Mouse (Mus musculus) hindbrain, embryonic 10.5 days (tissue): ENCODE data around the gene Bcl2l1. TPM values are rescaled to one million over a fixed set of nuclear protein-coding genes. Genes with fewer than 3 reads are reported as not detected.

Experiments
- DNase-seq: peaks from one replicate; pipeline ENCODE4 v3.0.0-alpha.2; 2017; ENCODE audit warnings: low spot score
- H3K27ac ChIP-seq: fragments of 300-500 bp; sonication (generic); 2 replicates; pipeline ENCODE4 v1.5.1; 2016; ENCODE audit warnings: mild to moderate bottlenecking, moderate library complexity
- H3K27me3 ChIP-seq: fragments of 300-500 bp; sonication (generic); 2 replicates; pipeline ENCODE4 v1.6.1; 2016; ENCODE audit warnings: mild to moderate bottlenecking; ENCODE audit not compliant: poor library complexity, insufficient read depth, severe bottlenecking
- H3K36me3 ChIP-seq: fragments of 300-500 bp; sonication (generic); 2 replicates; pipeline ENCODE4 v1.6.1; 2016; ENCODE audit warnings: mild to moderate bottlenecking, moderate library complexity
- H3K4me1 ChIP-seq: fragments of 300-500 bp; sonication (generic); replicated peaks from 2 replicates; pipeline ENCODE4 v1.6.1; 2016; ENCODE audit warnings: mild to moderate bottlenecking
- H3K4me3 ChIP-seq: fragments of 300-500 bp; sonication (generic); 2 replicates; pipeline ENCODE4 v1.5.1; 2016; ENCODE audit warnings: mild to moderate bottlenecking, moderate library complexity
- H3K9me3 ChIP-seq: fragments of 300-500 bp; sonication (generic); 2 replicates; pipeline ENCODE4 v1.6.1; 2016; ENCODE audit warnings: mild to moderate bottlenecking, moderate library complexity
- WGBS: fragments of 180-500 bp; shearing (Covaris S2); methylation state at CpG from one replicate; pipeline ENCODE4 v1.1.7; 2016; 5-methylcytosine and 5-hydroxymethylcytosine counted together
- polyA plus RNA-seq: library from polyadenylated mRNA; unstranded; fragments of >200 nt; fragmentation: Nextera tagmentation; extraction: Ambion mirVana; gene quantifications from 2 replicates; pipeline ENCODE4 v1.2.1, GENCODE M21; 2016

The Bcl2l1 gene
- polyA plus RNA-seq, 1 experiment from 2014 or later = 128 TPM

DNA sequence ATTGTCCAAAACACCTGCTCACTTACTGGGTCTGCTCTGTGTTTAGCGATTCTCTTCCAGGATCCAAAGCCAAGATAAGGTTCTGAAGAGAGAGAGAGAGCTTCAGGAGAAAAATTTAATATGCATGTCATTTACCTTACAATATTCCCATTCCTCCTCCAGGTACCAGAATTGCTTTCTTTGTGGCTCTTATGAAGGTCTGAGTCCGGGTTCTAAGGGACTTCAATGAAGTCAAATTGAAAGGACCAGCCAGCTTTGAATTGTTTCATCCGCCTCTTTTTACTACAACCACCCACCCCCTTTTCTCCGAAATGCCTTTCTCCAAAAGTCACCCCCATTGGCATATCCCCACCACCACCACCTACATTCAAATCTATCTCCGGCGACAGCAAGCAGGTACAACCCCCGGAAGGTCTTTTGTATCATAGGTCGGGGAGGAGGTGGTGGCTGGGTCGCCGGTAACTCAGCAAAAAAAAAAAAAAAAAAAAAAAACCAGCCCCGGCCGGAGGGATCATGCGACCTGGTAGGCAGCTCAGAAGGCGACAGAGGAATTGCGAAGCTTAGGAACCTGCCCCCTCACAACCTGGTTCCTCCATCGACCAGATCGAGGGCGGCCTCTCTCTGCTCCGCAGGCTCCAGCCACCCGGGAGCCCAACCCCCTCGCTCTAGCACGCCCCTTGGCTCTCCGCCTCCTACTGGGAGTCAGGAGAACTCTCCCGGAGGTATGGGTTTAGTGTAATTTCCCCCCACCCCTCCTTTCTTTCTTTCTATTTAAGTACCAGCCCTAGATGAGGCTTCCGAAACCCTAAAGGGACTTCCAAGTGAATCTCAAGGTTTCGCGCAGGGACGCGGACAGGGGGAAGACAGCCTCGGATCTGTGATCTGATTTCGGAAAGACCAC is 1.3 kb downstream of the Bcl2l1 start:
- no peaks in the 10 kb centered on the region for H3K27me3 ChIP-seq
- peak overlapping the region; percentile 75 for H3K4me3 ChIP-seq
- H3K36me3 ChIP-seq = peaks cover 31% of the 10 kb centered on the region
- H3K9me3 ChIP-seq = no peaks in the 10 kb centered on the region
- H3K27ac ChIP-seq = peak overlapping the region; percentile 100
- 3% methylated on average over 31 of the region's 31 CpGs for WGBS
- H3K4me1 ChIP-seq = peaks cover 50% of the 10 kb centered on the region
- DNase-seq = peak; percentile 86

DNA sequence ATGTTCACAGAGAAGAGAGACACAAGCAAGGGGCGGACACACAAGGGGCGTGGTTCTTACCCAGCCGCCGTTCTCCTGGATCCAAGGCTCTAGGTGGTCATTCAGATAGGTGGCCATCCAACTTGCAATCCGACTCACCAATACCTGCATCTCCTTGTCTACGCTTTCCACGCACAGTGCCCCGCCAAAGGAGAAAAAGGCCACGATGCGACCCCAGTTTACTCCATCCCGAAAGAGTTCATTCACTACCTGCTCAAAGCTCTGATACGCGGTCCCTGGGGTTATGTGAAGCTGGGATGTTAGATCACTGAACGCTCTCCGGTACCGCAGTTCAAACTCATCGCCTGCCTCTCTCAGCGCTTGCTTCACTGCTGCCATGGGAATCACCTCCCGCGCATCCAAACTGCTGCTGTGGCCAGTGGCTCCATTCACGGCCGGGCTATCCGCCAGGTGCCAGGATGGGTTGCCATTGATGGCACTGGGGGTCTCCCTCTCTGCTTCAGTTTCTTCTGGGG is 2.1 kb downstream of the Bcl2l1 start:
- no peaks in the 10 kb centered on the region for H3K27me3 ChIP-seq
- peaks cover 55% of the 10 kb centered on the region for H3K4me1 ChIP-seq
- peak overlapping the region; percentile 100 for H3K27ac ChIP-seq
- no peaks in the 10 kb centered on the region for H3K9me3 ChIP-seq
- WGBS = 85% methylated on average over 23 of the region's 23 CpGs
- H3K4me3 ChIP-seq = peak overlapping the region; percentile 75
- peaks cover 35% of the 10 kb centered on the region for H3K36me3 ChIP-seq
- DNase-seq = no peak

DNA sequence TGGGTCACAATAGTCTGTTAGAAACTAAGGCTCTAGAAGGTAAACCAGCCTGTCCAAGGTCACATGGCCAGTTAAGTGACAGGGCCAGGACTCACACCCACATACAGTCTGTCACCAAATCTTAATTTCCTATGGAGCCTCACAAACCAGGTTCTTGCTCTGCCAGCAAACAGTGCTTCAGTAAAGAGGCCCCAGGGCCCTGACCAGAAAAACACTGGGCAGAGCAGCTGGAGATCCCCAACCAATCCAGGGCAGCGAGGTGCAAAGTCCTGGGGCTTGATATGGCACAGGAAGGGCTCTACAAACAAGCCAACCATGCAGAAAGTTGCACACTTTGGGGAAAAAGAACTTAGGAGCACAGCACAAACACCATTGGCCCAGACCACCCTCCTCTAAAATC is 3.0 kb downstream of the Bcl2l1 start:
- peaks cover 43% of the 10 kb centered on the region for H3K36me3 ChIP-seq
- H3K4me1 ChIP-seq = peaks cover 63% of the 10 kb centered on the region
- 50% methylated on average over 1 of the region's 1 CpGs for whole genome bisulfite sequencing
- peak overlapping the region; percentile 75 for H3K4me3 ChIP-seq
- DNase-seq = no peak
- no peaks in the 10 kb centered on the region for H3K27me3 ChIP-seq
- peak overlapping the region; percentile 100 for H3K27ac ChIP-seq
- no peaks in the 10 kb centered on the region for H3K9me3 ChIP-seq

DNA sequence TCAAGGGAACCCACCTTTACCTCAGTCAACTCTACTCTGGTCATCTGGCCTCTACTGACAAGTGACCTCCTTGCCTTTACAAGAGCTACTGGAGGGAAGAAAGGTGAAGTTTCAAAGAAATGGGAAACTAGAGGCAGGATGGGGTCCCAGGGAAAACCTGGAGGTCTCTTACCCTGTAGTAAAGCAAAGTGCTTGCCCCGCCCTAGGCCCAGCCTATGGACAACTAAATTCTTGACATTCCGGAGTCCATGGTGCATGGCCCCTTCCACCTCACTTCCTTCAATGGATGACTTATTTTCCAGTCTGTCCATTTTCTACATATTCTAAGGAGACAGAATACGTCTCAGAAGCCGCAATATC is 3.5 kb downstream of the Bcl2l1 start:
- WGBS = 71% methylated on average over 4 of the region's 4 CpGs

DNA sequence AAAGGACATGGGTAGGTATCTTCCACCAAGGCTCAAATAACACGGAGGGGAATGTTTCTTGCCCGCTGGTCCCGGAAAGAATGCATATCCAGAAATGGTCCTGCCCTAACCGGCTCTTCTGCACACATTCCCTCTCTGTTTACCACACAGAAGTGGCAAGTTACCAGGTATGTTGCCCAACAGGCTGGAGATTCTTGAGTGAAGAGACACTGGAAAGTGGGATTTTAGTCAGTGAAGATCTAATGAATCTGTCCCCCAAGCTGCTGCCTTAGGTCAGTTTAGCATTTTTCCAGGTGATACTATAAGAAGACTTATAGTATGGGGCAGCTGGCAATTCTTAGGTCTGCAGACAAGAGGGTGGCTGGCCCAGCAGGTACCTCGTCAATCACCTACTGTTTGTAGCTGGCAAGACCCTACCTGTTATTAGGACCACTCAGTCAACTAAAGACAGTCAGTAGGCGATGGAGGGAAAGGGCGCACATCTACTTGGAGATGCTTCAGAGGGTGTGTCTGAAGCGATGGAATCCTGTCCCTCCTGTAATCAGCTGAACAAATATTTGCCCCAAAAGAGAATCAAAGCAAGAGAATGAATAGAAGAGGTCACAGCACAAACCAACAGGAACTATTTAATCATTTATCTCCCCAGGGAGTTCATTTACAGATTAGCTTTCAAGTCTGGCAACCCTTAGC is 4.1 kb downstream of the Bcl2l1 start:
- H3K9me3 ChIP-seq = no peaks in the 10 kb centered on the region
- no peaks in the 10 kb centered on the region for H3K27me3 ChIP-seq
- peaks cover 47% of the 10 kb centered on the region for H3K36me3 ChIP-seq
- H3K4me3 ChIP-seq = peak overlapping the region; percentile 75
- peaks cover 65% of the 10 kb centered on the region for H3K4me1 ChIP-seq
- no peak for DNase-seq
- 82% methylated on average over 8 of the region's 8 CpGs for WGBS
- H3K27ac ChIP-seq = peak overlapping the region; percentile 100; the same call in 1 of the 2 replicates

More for the DNA sequence above, 3.5 kb downstream of the Bcl2l1 start:
- peak overlapping the region; percentile 100; the same call in 1 of the 2 replicates for H3K27ac ChIP-seq
- H3K36me3 ChIP-seq = peaks cover 43% of the 10 kb centered on the region
- DNase-seq = no peak
- H3K4me3 ChIP-seq = peak overlapping the region; percentile 75
- peaks cover 63% of the 10 kb centered on the region for H3K4me1 ChIP-seq
- no peaks in the 10 kb centered on the region for H3K9me3 ChIP-seq
- H3K27me3 ChIP-seq = no peaks in the 10 kb centered on the region

DNA sequence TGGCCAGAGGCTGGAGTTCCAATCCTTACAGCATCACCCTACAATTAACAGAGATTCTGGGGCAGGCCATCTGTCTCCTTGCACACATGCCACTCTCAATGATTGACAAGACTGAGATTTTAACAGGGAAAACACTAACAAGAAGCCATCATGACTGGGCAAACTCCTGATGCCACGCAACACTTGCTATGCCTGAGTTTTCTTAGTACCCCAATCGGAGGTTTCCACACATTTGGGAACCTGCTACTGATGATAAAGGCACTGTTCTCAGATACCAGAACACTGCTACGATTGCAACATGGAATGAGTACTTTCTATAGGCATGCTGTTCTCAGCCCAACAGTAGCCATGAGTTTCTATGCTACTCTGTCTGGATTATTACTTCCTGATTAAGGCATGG is 5.0 kb downstream of the Bcl2l1 start:
- WGBS = 91% methylated on average over 3 of the region's 3 CpGs
- peaks cover 53% of the 10 kb centered on the region for H3K36me3 ChIP-seq
- H3K4me1 ChIP-seq = peaks cover 72% of the 10 kb centered on the region

DNA sequence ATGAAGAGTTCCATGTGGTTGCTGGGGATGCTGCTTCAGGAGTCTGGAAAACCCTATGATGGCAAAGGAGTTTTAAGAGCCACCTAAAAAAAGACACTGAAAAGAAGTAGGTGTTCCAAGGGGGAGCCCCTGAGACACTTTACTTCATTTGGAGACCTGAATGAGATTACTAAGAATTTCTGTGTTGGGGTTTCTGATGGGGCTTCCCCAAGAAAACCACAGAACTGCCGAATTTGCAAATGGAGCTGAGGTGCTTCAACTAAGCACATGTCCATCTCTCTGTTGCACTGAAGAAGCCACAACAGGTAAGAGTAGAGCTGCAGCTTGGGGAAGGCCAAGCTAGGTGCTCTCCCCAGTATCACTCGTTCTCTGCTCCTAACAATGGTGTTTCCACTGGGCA is 5.8 kb downstream of the Bcl2l1 start:
- no peak for DNase-seq
- 78% methylated on average over 2 of the region's 2 CpGs for WGBS
- H3K27ac ChIP-seq = no peak overlapping the region

More for the DNA sequence above, 5.0 kb downstream of the Bcl2l1 start:
- DNase-seq = no peak
- no peak overlapping the region; the same call in 1 of the 2 replicates for H3K4me3 ChIP-seq
- no peaks in the 10 kb centered on the region for H3K9me3 ChIP-seq
- no peak overlapping the region for H3K27ac ChIP-seq
- no peaks in the 10 kb centered on the region for H3K27me3 ChIP-seq

DNA sequence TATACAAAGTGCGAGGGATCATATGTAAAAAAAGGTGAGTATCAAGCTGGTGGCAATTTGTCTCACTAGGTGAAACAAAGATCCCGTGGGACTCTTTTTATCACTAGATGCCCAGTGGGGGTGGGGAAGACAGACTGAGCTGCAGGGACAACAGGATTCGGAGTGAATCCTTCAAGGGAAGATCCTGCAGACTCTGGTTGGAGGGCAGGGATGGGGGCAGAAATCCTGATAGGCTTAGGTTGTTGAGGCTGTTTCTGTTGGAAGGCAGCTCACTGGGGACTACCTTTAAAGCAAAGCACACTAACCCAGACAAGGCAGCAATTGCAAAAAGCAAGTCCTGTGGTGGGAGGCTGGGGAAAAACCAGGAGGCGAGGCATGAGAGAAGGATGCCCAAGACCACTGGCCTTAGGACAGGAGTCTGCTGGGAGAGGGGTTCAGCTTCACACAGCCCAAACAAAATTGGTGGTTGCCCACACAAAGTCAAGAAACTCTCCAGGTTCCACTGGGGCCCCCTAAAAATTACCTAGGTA is 6.3 kb downstream of the Bcl2l1 start:
- H3K4me1 ChIP-seq = peaks cover 82% of the 10 kb centered on the region

More for the DNA sequence above, 5.8 kb downstream of the Bcl2l1 start:
- Histone ChIP-seq H3K9me3 (no peaks in the 10 kb centered on the region), H3K36me3 (peaks cover 58% of the 10 kb centered on the region), H3K4me1 (peaks cover 80% of the 10 kb centered on the region), H3K4me3 (no peak overlapping the region), H3K27me3 (no peaks in the 10 kb centered on the region)

DNA sequence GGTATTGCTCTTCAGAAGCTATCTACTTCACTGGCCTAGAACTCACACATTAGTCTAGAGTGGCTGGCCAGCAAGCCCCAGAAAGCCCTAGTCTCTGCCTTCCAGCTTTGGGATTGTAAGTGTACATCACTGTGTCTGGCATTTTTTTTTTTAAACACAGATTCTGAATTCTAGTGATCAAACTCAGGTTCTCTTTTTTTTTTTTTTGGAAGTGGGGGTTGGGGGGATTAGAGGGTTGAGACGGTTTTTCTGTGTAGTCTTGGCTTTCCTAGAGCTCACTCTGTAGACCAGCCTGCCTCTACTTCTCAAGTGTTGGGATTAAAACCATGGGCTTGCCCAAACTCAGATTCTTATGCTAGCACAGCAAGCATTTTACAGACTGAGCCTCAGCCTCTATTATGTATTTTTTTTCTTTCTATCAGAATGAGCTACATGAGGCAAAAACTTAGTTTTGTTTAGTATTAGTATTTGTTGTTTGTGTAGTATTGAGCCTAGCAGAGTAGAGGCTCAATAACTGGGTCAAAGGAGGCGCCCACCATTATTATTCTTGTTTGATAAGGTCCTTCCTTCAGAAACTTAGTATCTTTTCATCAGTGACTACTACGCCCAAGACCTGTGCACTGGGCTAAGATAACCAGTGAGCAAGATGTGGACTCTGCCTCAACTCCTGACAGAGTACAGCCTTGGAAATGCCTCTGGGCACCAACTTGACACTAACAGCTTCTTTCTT is 6.9 kb downstream of the Bcl2l1 start:
- H3K4me3 ChIP-seq = no peak overlapping the region
- H3K27me3 ChIP-seq = no peaks in the 10 kb centered on the region
- WGBS = 88% methylated on average over 3 of the region's 3 CpGs
- peaks cover 82% of the 10 kb centered on the region for H3K4me1 ChIP-seq
- no peak for DNase-seq
- H3K36me3 ChIP-seq = peaks cover 68% of the 10 kb centered on the region
- no peak overlapping the region for H3K27ac ChIP-seq
- no peaks in the 10 kb centered on the region for H3K9me3 ChIP-seq

More for the DNA sequence above, 6.3 kb downstream of the Bcl2l1 start:
- no peak overlapping the region for H3K27ac ChIP-seq
- H3K36me3 ChIP-seq = peaks cover 63% of the 10 kb centered on the region
- H3K27me3 ChIP-seq = no peaks in the 10 kb centered on the region
- no peak overlapping the region for H3K4me3 ChIP-seq
- DNase-seq = no peak
- no peaks in the 10 kb centered on the region for H3K9me3 ChIP-seq
- WGBS = 81% methylated on average over 4 of the region's 4 CpGs

DNA sequence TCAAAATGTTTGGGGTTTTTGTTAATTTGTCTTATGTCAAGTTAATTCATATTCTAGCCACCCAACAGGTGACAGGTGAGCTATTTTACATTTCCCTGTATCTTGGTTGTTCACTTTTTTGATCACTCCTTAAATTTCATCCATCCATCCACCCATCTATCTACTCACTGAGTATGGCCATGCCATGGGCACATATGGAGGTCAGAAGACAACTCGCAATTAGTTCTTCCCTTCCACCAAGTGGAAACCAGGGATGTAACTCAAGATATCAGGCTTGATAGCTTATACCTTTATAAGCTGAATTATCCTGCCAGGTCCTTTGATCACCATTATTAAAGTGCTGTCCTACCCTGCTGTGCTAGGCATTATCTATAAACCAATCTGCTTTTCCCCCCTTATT is 7.8 kb downstream of the Bcl2l1 start:
- H3K4me3 ChIP-seq = no peak overlapping the region
- H3K27me3 ChIP-seq = no peaks in the 10 kb centered on the region
- H3K36me3 ChIP-seq = peaks cover 69% of the 10 kb centered on the region
- peaks cover 82% of the 10 kb centered on the region for H3K4me1 ChIP-seq
- no peaks in the 10 kb centered on the region for H3K9me3 ChIP-seq
- 98% methylated on average over 1 of the region's 1 CpGs for WGBS
- H3K27ac ChIP-seq = no peak overlapping the region
- DNase-seq = no peak

DNA sequence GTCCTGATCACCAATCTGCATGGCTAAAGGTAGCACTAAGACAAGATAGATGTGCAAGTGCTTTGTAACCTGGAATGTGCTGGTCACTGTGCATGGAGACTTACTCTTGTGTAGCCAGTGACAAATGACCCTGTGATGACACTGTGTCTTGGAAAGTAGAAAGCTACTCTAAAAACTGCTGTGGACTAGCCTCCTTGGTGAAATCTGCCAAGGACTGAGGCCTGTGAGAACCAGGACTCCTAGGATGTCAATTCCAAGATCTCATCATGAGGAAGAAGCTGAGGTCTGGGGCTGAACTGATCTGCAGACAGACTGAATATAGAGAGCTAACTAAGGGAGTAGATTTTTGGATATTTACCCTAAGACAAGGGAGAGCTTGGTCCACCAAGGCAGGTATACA is 10.0 kb downstream of the Bcl2l1 start:
- Histone ChIP-seq H3K27ac (peak overlapping the region; percentile 71), H3K4me1 (peaks cover 82% of the 10 kb centered on the region)

DNA sequence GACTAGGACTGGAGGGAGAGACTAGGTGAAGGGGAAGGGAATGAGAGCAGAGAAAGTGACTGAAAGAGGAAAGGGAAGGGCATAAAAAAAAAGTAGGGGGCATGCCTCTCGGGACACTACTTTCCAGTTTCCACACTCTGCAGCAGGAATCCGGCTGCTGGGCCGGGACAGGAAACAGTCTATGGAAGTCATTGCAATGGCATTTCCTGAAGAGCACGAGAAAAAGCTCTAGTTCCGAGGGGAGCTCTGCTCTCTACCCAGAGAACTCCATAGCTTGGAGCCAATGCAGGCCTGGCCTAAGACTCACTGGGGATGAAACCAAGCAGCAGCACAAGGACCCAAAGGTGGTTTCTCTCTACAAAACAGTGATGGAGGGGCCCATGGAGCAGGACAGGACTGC is 10.5 kb downstream of the Bcl2l1 start:
- Histone ChIP-seq H3K36me3 (peaks cover 67% of the 10 kb centered on the region), H3K4me3 (0 out of 2 replicates have a peak overlapping the region, but pooled peaks have one; percentile 12), H3K27ac (peak overlapping the region; percentile 71), H3K27me3 (no peaks in the 10 kb centered on the region), H3K4me1 (peaks cover 84% of the 10 kb centered on the region), H3K9me3 (no peaks in the 10 kb centered on the region)
- peak; percentile 22 for DNase-seq
- 46% methylated on average over 5 of the region's 5 CpGs for WGBS

More for the DNA sequence above, 10.0 kb downstream of the Bcl2l1 start:
- Histone ChIP-seq H3K9me3 (no peaks in the 10 kb centered on the region), H3K36me3 (peaks cover 65% of the 10 kb centered on the region), H3K27me3 (no peaks in the 10 kb centered on the region), H3K4me3 (no peak overlapping the region)
- no peak for DNase-seq
